Mouse (Mus musculus): ENCODE measurements around the gene Kif3a. TPM values are rescaled to one million over a fixed set of nuclear protein-coding genes. Genes with fewer than 3 reads are reported as not detected.

Kif3a gene
- polyA plus RNA-seq, 1 experiment from 2014 or later: 17.0 TPM

DNA sequence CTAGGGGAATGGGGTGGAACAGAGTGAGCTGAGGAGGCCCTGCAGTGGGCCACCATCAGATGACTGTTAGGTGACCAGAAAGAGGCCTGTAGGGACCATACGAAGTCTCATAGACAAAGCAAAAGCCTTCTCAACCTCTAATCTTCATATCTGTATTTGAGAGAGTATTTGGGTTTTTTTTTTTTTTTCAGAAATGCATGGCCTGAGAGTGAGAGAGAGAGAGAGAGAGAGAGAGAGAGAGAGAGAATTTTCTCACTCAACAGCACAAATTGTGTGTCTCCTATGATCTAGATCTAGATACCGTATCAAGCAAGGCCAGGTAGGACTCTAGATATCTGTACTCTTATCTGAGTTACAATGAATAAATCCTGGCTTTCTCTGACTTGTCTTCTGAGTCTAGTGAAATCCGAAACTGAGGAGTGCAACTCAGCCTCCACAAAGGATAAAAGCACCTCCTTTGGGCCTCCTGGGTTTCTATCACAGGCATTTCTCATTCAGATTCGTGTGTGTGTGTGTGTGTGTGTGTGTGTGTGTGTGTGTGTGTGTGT lies 50.5 kb downstream of the Kif3a start:
- Histone ChIP-seq H3K9me3 (ENCODE audit: control insufficient read depth) (no peaks in the 10 kb centered on the region), H3K27ac (ENCODE audit: low read depth, low read length) (no peak overlapping the region), H3K4me3 (ENCODE audit: low read depth, low read length) (no peak overlapping the region), H3K4me1 (replicated peaks; ENCODE audit: control insufficient read depth, insufficient read depth, low read length) (no peaks in the 10 kb centered on the region), H3K4me2 (replicated peaks; ENCODE audit: low read depth) (no peak overlapping the region), H3K27me3 (replicated peaks; ENCODE audit: control insufficient read depth, insufficient read depth, low read length) (no peaks in the 10 kb centered on the region), H3K36me3 (ENCODE audit: control insufficient read depth, insufficient read depth) (no peaks in the 10 kb centered on the region), H3K9ac (ENCODE audit: low read depth, low read length) (no peak overlapping the region)
- no peak for ATAC-seq
- TF ChIP-seq CTCF (IDR thresholded peaks at IDR 0.05; ENCODE audit: low read depth): no peak
- 60% methylated on average over 4 of the region's 4 CpGs for WGBS

- no peak within 1 kb of the TSS for H3K27ac ChIP-seq (ENCODE audit: low read depth, low read length)
- TF ChIP-seq CTCF (IDR thresholded peaks at IDR 0.05; ENCODE audit: low read depth): no peak
- no peak within 1 kb of the TSS for H3K9ac ChIP-seq (ENCODE audit: low read depth, low read length)
- H3K36me3 ChIP-seq (ENCODE audit: control insufficient read depth, insufficient read depth): no peaks in the 10 kb centered on the region
- no peaks in the 10 kb centered on the region for H3K9me3 ChIP-seq (ENCODE audit: control insufficient read depth)
- no peaks in the 10 kb centered on the region for H3K4me1 ChIP-seq (replicated peaks; ENCODE audit: control insufficient read depth, insufficient read depth, low read length)
- no peaks in the 10 kb centered on the region for H3K27me3 ChIP-seq (replicated peaks; ENCODE audit: control insufficient read depth, insufficient read depth, low read length)
- no peak within 1 kb of the TSS for H3K4me2 ChIP-seq (replicated peaks; ENCODE audit: low read depth)
- ATAC-seq: no peak
- WGBS: 56% methylated on average over 7 of the region's 7 CpGs
- H3K4me3 ChIP-seq (ENCODE audit: low read depth, low read length): no peak within 1 kb of the TSS
Observed at GRCm38 (mm10) chr11:53618619-53619198, 51.5 kb downstream of the Kif3a start, which contains the start of gene Il4. Gene Il4 (minus strand): TSS chr11:53618669.

DNA sequence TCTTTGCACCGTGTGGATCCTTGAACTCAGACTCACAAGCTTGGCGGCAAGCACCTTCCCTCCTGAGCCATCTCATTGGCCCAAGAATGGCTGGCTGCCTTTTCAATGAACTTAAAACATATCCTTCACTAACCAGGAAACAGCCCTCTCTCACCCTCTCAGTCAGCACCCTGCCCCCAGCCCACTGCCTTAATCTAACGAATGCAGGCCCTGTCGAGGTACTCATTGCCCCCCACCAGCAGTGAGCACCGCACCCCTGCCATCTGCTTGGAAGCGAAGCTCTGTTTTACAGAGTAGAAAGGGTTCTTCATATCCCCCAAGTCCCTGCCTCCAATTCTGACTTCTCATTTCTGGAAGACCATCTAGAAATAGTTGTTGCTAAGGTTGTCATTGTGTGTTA lies 52.2 kb downstream of the Kif3a start:
- whole genome bisulfite sequencing: 69% methylated on average over 6 of the region's 6 CpGs

DNA sequence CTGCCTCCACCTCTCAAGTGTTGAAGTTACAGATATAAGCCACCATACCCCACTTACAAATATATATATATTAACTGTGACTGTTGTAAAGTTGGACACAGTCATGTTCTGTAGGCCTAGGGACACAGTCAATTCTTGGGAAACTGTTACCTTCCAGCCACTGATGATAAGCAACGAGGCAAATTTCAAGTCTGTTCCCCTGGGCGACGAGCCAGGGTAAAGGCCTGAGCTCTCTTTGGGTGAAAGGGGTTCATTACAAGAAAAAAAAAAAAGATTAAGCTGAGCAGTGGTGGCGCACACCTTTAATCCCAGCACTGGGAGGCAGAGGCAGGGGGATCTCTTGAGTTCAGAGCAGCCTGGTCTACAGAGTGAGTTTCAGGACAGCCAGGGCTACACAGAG lies 52.9 kb downstream of the Kif3a start:
- WGBS: 87% methylated on average over 4 of the region's 4 CpGs
- TF ChIP-seq CTCF (IDR thresholded peaks at IDR 0.05; ENCODE audit: low read depth): no peak
- no peak for ATAC-seq

More for the DNA sequence above, 52.2 kb downstream of the Kif3a start:
- no peak overlapping the region for H3K4me2 ChIP-seq (replicated peaks; ENCODE audit: low read depth)
- H3K27me3 ChIP-seq (replicated peaks; ENCODE audit: control insufficient read depth, insufficient read depth, low read length): no peaks in the 10 kb centered on the region
- no peaks in the 10 kb centered on the region for H3K4me1 ChIP-seq (replicated peaks; ENCODE audit: control insufficient read depth, insufficient read depth, low read length)
- no peak for TF ChIP-seq CTCF (IDR thresholded peaks at IDR 0.05; ENCODE audit: low read depth)
- H3K27ac ChIP-seq (ENCODE audit: low read depth, low read length): no peak overlapping the region
- no peak for ATAC-seq
- no peak overlapping the region for H3K9ac ChIP-seq (ENCODE audit: low read depth, low read length)
- no peaks in the 10 kb centered on the region for H3K36me3 ChIP-seq (ENCODE audit: control insufficient read depth, insufficient read depth)
- no peaks in the 10 kb centered on the region for H3K9me3 ChIP-seq (ENCODE audit: control insufficient read depth)
- no peak overlapping the region for H3K4me3 ChIP-seq (ENCODE audit: low read depth, low read length)

DNA sequence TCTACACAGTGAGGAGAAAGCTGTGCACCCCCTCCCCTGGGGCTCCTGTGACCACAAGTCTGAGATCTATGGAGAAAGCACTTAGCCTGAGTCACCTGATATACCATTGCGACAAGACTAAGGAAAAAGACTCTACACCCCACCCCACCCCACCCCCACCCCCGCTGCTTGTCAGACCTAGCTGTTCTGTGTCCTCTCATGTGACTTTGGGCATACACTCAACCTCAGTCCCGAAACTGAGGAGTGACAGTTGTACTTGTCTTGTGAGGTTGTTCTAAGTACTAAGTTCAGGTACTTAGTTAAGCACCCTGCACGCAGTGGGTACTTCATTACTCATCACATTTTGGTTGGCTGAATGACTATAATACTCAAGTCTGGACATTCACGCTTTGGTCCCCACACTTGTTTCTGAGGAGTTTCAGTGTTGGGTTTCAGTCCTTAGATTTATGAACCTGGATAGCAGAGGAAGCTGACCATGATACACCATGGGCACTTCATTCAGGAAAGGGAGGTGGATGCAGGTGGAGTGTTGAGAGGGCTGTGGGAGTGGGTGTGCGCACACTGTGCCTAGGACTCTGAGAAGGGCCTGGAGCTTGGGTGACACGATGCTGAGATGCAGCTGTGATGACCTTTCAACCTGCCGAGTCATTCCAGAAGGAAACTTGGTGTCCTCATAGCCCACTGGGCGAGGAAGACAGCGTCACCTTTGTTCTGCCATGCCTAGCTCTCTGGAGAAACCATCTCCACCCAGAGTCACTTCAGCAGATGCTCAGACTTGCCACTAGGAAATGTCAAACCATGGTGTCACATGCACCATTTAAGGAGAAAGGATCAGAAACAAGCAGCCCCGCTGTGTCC lies 54.6 kb downstream of the Kif3a start:
- no peak overlapping the region for H3K9ac ChIP-seq (ENCODE audit: low read depth, low read length)
- WGBS: 80% methylated on average over 11 of the region's 11 CpGs
- TF ChIP-seq CTCF (IDR thresholded peaks at IDR 0.05; ENCODE audit: low read depth): no peak

More for the DNA sequence above, 52.9 kb downstream of the Kif3a start:
- no peaks in the 10 kb centered on the region for H3K9me3 ChIP-seq (ENCODE audit: control insufficient read depth)
- H3K4me2 ChIP-seq (replicated peaks; ENCODE audit: low read depth): no peak overlapping the region
- H3K9ac ChIP-seq (ENCODE audit: low read depth, low read length): no peak overlapping the region
- H3K4me3 ChIP-seq (ENCODE audit: low read depth, low read length): no peak overlapping the region
- H3K27me3 ChIP-seq (replicated peaks; ENCODE audit: control insufficient read depth, insufficient read depth, low read length): no peaks in the 10 kb centered on the region
- H3K36me3 ChIP-seq (ENCODE audit: control insufficient read depth, insufficient read depth): no peaks in the 10 kb centered on the region
- no peak overlapping the region for H3K27ac ChIP-seq (ENCODE audit: low read depth, low read length)
- H3K4me1 ChIP-seq (replicated peaks; ENCODE audit: control insufficient read depth, insufficient read depth, low read length): no peaks in the 10 kb centered on the region

GRCm38 (mm10) chr11:53622440-53622806 lies 55.2 kb downstream of the Kif3a start:
- Histone ChIP-seq H3K27me3 (replicated peaks; ENCODE audit: control insufficient read depth, insufficient read depth, low read length) (no peaks in the 10 kb centered on the region), H3K4me2 (replicated peaks; ENCODE audit: low read depth) (no peak overlapping the region), H3K9ac (ENCODE audit: low read depth, low read length) (no peak overlapping the region), H3K27ac (ENCODE audit: low read depth, low read length) (no peak overlapping the region), H3K9me3 (ENCODE audit: control insufficient read depth) (no peaks in the 10 kb centered on the region), H3K4me3 (ENCODE audit: low read depth, low read length) (no peak overlapping the region), H3K4me1 (replicated peaks; ENCODE audit: control insufficient read depth, insufficient read depth, low read length) (no peaks in the 10 kb centered on the region), H3K36me3 (ENCODE audit: control insufficient read depth, insufficient read depth) (no peaks in the 10 kb centered on the region; the same call in 1 of the 2 replicates)
- no peak for ATAC-seq
- WGBS: 72% methylated on average over 6 of the region's 6 CpGs
- TF ChIP-seq CTCF (IDR thresholded peaks at IDR 0.05; ENCODE audit: low read depth): no peak

More for the DNA sequence above, 54.6 kb downstream of the Kif3a start:
- Histone ChIP-seq H3K36me3 (ENCODE audit: control insufficient read depth, insufficient read depth) (no peaks in the 10 kb centered on the region), H3K4me2 (replicated peaks; ENCODE audit: low read depth) (no peak overlapping the region), H3K27me3 (replicated peaks; ENCODE audit: control insufficient read depth, insufficient read depth, low read length) (no peaks in the 10 kb centered on the region), H3K4me1 (replicated peaks; ENCODE audit: control insufficient read depth, insufficient read depth, low read length) (no peaks in the 10 kb centered on the region), H3K27ac (ENCODE audit: low read depth, low read length) (no peak overlapping the region), H3K4me3 (ENCODE audit: low read depth, low read length) (no peak overlapping the region), H3K9me3 (ENCODE audit: control insufficient read depth) (no peaks in the 10 kb centered on the region)
- no peak for ATAC-seq
